Mouse (Mus musculus): Measurements from ENCODE around the gene Stap2. TPM values are rescaled to one million over a fixed set of nuclear protein-coding genes. Genes with fewer than 3 reads are reported as not detected.

The Stap2 gene
- total RNA-seq, 2 experiments from 2014 or later, result 15.9 to 17.9 TPM

GRCm38 (mm10) chr17:56026881-56027280 lies 21.5 kb upstream of the Stap2 start:
- no peak for DNase-seq
- intact Hi-C loops (cut with DNase I), result no loop called here

- intact Hi-C loops (cut with DNase I), result no loop called here
- DNase-seq, result no peak
Observed at GRCm38 (mm10) chr17:56026303-56026702, 20.9 kb upstream of the Stap2 start.

GRCm38 (mm10) chr17:56024931-56025330 lies 19.5 kb upstream of the Stap2 start:
- intact Hi-C loops (cut with DNase I), result no loop called here
- DNase-seq, result no peak

GRCm38 (mm10) chr17:56024476-56024875 lies 19.1 kb upstream of the Stap2 start:
- DNase-seq, result no peak
- intact Hi-C loops (cut with DNase I), result no loop called here

DNA sequence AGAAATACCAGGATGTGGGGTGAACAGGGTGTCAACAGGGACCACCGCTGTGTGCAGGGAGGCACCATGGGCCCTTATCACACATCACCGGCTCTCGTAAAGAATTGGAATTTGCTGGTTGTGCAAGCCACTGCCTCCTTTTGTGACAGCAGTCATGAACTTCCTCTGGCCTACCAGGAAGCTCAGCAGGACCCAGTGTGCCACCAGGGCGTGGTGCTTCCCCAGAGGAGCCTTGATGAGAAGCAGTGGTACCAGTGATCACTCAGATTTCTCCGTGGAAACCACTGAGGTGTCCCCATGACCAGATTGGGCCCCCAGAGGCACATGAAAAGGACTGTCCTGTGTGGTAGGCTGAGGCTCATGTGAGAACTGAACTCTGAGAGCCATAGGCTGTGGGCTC lies 18.0 kb upstream of the Stap2 start:
- intact Hi-C loops (cut with DNase I), result no loop called here
- no peak for DNase-seq

- intact Hi-C loops (cut with DNase I), result no loop called here
- no peak for DNase-seq
Observed at GRCm38 (mm10) chr17:56022989-56023290, 17.6 kb upstream of the Stap2 start.

GRCm38 (mm10) chr17:56022131-56022988 lies 17.0 kb upstream of the Stap2 start:
- intact Hi-C loops (cut with DNase I), result no loop called here
- no peak for DNase-seq

DNA sequence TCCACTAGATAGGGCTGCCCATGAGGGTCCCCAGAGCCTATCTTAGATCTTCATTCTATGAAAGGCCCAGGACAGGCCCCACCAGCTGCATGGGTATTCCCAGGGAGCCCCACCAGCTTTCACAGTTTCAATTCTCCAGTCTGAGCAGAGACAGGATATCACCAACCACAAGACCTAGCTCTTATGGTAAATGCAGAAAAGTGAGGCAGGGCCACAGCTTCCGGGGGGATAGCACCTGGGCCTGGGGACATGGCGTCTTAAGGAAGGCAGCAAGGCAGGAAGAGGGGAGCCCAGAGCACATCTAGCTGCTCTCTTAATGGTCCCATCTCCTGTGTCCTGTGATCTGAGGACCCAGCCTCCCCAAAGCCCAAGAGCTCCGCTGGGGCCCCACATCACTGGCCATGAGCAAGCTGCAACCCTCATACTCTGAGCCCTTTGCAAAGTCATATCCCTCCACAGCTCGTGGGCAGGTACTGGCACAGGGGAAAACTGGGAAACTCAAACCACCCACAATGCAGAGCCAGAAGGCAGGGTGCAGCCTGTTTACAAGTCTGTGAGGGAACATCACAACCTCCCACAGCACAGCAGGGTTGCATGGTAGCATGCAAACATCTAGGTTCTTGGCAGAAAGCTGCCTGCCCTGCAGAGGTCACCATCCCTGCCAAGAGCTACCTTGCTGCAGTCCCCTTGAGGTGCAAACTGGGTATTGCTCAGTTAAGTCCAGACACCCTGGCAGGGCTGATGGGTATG lies 16.0 kb upstream of the Stap2 start:
- intact Hi-C loops (cut with DNase I), result no loop called here

DNA sequence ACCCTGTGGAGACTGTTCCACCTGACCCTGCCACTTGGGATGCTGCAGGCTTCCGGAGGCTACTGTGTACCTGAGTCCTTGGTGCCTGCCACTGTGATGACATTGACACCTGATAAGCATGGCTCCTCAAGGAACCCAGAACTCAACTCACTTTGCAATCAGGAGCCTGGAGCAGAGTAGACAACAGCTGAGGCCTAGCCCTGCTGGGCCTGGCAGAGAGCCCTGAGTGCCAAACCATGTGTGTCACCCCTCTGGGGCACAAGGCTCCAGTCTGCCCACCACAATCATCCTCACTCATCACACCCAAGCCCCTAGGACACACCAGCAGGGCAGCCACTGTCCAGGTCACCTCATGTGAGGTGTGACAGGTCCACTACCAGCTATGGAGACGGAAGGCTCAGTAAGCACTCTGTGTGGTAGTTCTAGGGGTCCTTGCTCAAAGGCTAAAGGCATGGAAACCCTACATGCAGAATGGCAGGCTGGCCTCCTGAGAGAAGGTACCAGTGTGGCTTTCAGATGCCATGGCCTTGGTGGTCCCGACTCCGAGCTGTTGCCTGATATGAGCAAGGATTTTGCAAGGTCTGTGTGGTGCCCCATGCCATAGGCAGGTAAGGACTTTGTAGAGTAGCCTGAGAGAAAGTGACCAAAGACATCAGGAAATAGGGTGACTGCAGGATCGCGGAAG lies 15.2 kb upstream of the Stap2 start:
- intact Hi-C loops (cut with DNase I), result no loop called here
- DNase-seq, result no peak

More for the DNA sequence above, 16.0 kb upstream of the Stap2 start:
- DNase-seq, result peak in 1 of 2 experiments; percentile 2

GRCm38 (mm10) chr17:56018347-56019131 lies 13.2 kb upstream of the Stap2 start:
- peak; percentile 48 to 53 for DNase-seq
- intact Hi-C loops (cut with DNase I), result loop anchor here (10.0 kb wide), 1 partner anchor 314 kb away; no protein-coding TSS in a partner anchor

GRCm38 (mm10) chr17:56017848-56018247 lies 12.5 kb upstream of the Stap2 start:
- intact Hi-C loops (cut with DNase I), result loop anchor here (10.0 kb wide), 1 partner anchor 313 kb away; no protein-coding TSS in a partner anchor

DNA sequence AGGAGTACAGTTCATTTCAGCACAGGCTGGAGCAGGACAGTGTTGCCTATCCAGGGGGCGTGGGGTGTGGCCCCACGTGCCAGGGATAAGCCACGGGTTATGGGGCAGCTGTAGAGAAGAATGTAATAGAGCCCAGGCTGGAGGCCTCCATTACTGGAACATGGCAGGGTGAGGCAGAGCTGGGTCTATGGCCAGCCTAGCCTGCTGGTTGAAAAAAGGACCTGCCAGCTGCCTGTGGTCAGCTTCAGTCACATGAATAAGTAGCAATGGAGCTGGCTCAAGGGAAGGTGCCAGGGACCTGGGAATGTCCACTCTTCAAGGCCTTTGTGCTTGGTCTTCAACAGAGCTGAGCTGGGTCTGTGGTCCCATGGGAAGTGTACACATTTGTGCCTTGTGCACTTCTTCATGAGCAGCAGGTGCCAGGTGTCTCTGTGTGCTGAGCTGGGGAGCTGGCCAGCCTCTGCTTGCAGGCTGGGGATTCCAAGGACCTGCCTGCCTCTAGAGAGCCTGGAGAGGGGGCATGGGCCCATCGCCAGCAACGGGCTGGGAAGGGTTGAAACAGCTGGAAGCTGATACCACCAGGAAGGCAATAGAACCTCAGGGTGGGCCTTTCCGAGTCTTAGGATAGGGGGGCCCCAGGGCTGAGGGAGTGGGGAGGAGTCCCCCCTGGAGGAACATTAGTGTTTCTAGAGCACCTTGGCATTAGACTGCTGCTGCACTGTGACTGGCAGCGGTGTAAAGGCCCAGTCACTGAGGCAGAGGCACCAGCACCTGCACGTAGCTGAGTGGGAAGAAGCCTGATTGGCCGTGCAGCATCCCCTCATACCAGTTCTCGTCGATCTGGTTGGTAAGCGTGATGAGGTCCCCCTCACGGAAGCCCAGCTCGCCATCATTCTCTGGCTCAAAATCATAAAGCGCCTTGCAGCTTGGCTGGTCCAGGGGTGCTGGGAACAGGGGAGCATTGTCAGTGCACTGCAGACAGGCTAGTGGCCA lies 11.7 kb upstream of the Stap2 start:
- intact Hi-C loops (cut with DNase I), result loop anchor here (10.0 kb wide), 1 partner anchor 312 kb away; no protein-coding TSS in a partner anchor
- no peak for DNase-seq

More at GRCm38 (mm10) chr17:56017848-56018247, 12.5 kb upstream of the Stap2 start:
- DNase-seq, result no peak

GRCm38 (mm10) chr17:56016382-56016781 lies 11.0 kb upstream of the Stap2 start:
- intact Hi-C loops (cut with DNase I), result loop anchor here (10.0 kb wide), 1 partner anchor 312 kb away; no protein-coding TSS in a partner anchor
- no peak for DNase-seq

GRCm38 (mm10) chr17:56015293-56015692 lies 9.9 kb upstream of the Stap2 start:
- intact Hi-C loops (cut with DNase I), result loop anchor here (10.0 kb wide), 1 partner anchor 310 kb away; no protein-coding TSS in a partner anchor
- no peak for DNase-seq

GRCm38 (mm10) chr17:56011441-56011840 lies 6.1 kb upstream of the Stap2 start:
- no peak for DNase-seq
- intact Hi-C loops (cut with DNase I), result loop anchor here (2.0 to 10.0 kb wide), 2 partner anchors 55 to 307 kb away; no protein-coding TSS in a partner anchor

GRCm38 (mm10) chr17:56010681-56011080 lies 5.3 kb upstream of the Stap2 start:
- intact Hi-C loops (cut with DNase I), result loop anchor here (1.0 to 10.0 kb wide), 3 partner anchors 34 to 306 kb away; no protein-coding TSS in a partner anchor
- peak; percentile 84 to 91 for DNase-seq

DNA sequence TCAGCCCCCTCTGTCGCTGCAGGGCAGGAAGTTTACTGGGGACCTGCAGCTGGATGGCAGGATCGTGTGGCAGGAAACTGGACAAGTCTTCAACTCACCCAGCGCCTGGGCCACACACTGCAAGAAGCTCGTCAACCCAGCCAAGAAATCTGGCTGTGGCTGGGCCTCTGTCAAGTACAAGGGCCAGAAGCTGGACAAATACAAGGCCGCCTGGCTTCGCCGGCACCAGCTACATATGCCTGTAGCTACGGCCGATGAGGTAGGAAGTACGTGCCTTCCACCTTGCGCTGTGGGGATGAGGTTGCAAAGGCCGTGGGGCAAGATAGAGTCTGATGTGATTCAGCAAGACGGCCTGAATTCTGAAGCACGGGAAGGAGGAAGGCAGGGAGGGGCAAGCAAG lies 4.9 kb upstream of the Stap2 start:
- intact Hi-C loops (cut with DNase I), result loop anchor here (1.0 to 10.0 kb wide), 3 partner anchors 34 to 305 kb away; no protein-coding TSS in a partner anchor
- DNase-seq, result no peak

DNA sequence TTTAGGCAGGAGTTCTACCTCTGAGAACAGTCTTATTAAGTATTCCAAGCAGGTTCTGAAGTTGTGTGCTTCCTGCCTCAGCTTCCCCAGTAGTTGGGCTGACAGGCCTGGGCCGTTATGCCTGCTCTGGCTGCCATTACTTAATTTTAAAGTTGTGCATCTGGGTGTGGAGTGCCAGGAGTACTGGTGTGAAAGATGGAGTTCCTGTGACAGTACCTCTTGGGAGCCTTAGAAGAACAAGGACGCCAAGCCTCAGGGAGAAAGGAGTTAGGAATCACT lies 4.5 kb upstream of the Stap2 start:
- no peak for DNase-seq
- intact Hi-C loops (cut with DNase I), result loop anchor here (1.0 to 10.0 kb wide), 3 partner anchors 34 to 305 kb away; no protein-coding TSS in a partner anchor

Measured in heart, postnatal 14 days (tissue).